Mouse (Mus musculus) C2C12 (cell line): ENCODE measurements around the gene Ndnf.

Source experiments
- CEBPB ChIP-seq: IDR thresholded peaks from one replicate; pipeline ENCODE4 v1.6.1; 2011; ENCODE audit warnings: low read depth, mild to moderate bottlenecking, control low read depth, moderate library complexity
- CTCF ChIP-seq: IDR thresholded peaks from one replicate; pipeline ENCODE4 v1.5.1; 2011; ENCODE audit not compliant: control insufficient read depth, insufficient read depth, insufficient read length
- MAX ChIP-seq: IDR thresholded peaks from one replicate; pipeline ENCODE4 v1.6.1; 2011; ENCODE audit warnings: mild to moderate bottlenecking, control low read depth
- MYOG ChIP-seq: IDR thresholded peaks from one replicate; pipeline ENCODE4 v1.6.1; 2011; ENCODE audit not compliant: control insufficient read depth, insufficient read length; ENCODE audit errors: extremely low read depth

DNA sequence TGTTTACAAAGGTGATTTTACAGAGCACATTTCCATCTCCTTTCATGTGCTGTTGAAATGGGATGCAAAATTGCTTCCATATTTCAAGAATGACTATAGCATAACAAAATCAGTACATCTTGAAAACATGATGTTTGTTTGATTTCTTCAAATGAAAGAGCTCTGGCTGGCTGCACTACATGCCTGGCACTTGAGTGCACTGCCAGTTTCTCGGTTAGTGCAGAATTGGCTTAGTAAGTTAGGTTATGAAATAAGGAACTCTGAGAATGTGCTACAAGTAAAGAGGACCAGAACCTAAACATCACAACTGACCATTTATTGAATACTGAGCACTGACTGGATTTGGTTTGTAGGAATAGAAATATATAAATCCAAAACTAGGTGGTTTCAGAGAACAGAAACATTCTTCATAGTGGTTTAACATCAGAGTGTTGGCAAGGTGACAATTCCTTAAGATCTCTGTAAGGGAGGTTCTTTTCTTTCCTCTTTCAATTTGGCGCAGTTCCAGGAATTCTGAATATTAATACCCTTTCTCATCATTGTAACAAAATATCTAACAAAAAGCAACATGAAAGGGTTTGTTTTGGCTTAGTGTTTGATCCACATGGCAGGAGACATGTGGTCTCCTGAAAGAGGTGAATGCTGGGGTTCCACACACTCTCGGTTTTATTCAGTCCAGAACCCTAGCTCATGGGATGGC lies 48.2 kb upstream of the Ndnf start:
- TF ChIP-seq CTCF (no peak), MAX (no peak), CEBPB (no peak), MYOG (no peak)
